Mouse (Mus musculus): ENCODE data around the gene Wfdc9.

Wfdc9 gene

DNA sequence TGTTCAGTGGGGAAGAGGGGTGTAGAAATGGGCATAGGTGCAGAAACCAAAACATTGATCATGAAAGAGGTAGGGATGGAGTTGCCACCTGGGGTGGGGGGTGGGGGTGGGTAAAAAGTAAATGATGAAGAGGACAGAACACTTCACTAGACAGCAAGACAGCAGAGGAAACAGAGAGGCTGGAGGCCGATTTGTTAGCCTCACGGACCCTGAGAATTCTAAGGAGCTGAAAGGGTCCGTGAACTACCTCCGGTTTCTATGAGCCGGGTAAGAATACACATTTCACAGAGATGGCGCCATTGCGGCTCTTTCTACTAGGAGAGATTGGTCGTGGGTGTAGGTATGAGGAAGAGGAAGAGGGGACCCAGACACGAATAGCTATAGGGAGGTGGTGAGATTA lies at the start of gene Wfdc9:
TSS of gene Wfdc9 (minus strand) at position 101 of the 400 bp plus-strand sequence.
- DNase-seq: no peak

DNA sequence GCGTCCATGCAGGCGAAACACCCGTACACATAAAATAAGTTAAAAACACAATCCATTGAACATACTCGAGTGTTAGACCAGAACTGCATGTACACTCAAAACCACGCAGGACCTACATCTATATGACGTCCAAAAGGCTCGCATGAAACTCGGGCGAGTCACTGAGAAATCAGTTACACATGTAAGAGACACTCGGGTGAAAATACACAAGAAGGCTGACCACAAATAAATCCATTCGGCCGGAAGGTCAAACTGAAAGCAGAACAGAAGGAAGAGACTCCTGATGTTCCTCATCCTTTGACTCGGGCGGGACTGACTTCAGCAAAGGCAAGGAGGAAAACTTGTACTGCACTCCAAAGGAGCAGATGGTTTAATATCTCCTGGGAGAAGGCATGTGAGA lies 49.6 kb upstream of the Wfdc9 start:
- DNase-seq: no peak

DNA sequence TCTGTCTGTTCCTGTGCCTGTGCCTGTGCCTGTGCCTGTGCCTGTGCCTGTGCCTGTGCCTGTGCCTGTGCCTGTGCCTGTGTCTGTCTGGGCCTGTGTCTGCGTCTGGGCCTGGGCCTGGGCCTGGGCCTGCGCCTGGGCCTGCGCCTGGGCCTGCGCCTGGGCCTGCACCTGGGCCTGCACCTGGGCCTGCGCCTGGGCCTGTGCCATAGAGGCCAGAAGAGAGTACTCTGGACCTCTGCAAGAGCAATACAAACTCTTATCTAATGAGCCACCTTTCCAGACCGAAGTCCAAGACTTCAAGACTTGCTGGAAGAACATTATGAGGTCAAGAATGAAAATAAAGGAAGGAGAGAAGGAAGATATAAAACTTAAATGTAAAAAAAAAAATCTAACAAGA lies 48.9 kb upstream of the Wfdc9 start:
- no peak for DNase-seq

DNA sequence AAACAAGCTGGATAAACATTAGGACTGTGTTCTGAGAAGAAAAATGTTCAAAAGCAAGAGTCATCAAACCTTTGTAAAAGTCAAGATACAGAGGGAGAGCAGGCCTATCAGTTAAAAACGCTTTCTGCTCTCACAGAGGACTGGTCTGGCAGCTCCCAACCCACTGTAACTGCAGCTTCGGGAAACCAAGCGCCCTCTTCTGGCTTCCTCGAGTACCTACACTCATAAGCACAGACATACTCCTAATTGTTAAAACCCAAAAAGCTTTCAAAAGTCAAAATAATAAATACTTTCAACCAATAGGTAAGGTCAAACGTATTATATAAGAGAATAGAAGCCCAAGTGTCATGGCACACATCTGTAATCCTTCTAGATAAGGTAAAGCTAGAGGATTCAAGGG lies 47.9 kb upstream of the Wfdc9 start:
- no peak for DNase-seq

DNA sequence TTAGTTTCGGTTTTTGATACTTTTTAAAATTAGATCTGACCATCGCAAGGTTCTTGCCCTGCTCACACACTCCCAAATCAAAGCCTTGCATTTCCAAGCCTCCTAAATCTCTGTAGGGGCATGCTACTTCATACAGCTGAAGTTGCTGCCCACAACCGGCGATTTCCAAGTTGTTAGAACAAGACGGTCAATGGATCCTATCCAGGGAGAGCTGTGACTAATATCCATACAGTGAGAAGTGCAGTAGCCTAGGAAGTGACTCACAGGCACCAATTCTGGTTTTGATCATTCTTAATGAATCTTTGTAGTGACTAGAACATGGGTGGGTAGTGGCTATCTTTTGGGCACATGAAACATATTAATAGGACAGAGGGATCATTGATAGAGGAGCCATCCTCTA lies 45.4 kb upstream of the Wfdc9 start:
- no peak for DNase-seq

DNA sequence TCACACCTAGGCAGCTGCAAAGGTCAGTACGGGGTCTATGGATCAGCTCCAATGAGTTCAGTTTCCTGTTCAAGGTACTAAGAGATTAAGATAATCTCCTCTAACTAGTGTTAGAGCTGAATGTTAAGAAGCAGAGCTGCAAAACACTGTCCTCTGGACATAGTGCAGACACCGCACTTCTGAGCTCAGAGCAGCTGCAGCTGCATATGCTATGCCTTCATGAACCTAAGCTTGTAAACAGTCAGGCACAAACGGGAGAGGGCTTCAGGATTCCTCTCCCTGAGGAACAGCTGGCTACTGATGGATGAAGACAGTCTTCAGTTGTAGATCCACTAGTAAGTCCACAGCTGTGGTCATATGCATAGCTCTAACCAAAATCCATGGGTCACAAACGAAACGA lies 44.6 kb upstream of the Wfdc9 start:
- no peak for DNase-seq

DNA sequence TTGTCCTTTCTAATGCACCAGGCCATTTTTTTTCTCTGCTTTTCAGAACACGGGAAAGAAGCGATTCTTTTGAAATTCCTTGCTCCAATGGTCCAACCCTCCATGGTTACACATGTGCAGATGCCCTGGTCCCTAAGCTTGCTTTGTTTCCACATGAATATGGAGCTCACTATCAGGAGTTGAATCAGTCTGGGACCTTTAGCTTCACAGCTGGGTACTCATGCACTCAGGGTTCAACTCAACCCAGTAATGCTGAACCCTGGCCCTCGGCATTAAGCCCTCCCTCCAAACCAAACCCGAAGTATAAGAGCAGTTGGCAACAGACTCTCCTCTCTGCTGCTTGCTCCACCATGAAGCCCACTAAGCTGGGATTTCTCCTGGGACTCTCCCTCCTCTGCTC lies 41.8 kb upstream of the Wfdc9 start, which contains the start of gene Spint4:
TSS of gene Spint4 (plus strand) at position 301 of the 400 bp plus-strand sequence.
- DNase-seq: no peak

DNA sequence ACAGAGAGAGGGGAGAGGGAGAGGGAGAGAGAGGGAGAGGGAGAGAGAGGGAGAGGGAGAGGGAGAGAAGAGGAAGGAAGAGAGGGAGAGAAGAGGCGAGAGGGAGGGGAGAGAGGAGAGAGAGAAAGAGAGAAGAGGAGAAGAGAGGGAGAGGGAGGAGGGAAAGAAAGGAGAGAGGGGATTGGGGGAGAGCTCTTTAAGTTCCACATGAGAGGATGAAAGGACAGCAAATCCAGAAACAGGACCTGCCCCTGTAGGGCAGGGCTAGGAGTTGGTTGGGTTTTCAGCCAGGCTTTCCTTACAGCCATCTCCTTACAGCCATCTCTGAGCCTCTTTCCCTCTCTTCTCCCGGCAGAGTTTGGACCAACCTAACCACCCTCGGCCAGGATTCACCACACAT lies 28.4 kb upstream of the Wfdc9 start, which contains the start of gene Wfdc13:
TSS of gene Wfdc13 (plus strand) at position 301 of the 400 bp plus-strand sequence.
- DNase-seq: no peak

DNA sequence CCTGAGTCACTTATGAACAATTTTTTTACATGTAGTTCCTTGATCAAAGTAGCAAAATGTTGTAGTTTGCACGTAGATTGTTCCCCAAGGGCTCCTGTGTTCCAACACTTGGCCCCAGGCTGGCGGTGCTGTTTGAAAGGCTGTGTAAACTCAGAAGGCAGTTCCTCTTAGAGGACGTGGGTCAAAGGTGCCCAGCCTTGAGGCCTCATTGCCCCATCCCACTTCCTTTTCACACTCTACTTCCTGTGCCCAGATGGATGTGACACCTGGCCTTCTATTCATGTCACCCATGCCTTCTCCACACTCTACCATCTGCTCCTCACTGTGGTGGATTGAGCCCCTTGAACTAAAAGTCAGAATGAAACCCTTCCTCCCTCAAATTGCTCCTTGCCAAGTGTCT lies 23.5 kb upstream of the Wfdc9 start:
- no peak for DNase-seq

DNA sequence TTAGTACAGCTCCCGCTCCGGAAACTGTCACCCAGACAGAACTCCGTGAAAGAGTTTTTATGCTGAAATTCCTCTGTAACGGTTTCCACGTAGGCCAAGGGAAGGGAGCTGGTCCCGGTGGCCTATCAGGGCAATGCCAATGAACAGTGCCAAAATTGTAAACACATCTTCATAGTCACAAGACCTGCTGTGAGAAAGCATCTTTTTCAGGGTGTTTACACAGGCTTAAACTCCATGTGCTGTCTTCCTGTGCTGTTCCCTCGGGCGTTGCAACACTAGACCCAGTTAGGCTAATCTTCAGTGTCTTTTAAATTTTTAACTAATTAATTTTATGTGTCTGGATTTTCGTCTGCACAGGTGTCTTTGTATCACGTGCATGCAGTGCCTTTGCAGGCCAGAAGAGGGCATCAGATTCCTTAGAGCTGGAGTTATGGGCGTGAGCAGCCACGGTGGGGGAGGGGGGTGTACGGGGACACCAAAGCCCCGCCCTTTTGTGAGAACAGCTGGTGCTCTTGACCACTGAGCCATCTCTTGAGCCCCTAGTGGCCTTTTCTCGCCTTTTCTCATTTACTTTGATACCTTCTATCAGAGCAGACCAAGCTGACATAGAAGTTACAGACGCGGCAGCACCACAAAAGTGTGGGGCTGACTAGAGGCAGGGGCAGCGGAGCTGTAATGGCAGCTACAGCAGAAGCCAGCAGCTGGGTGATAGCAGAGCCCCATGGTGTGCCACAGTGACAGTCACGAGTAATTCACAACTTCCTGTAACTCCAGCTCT lies 22.7 kb upstream of the Wfdc9 start:
- peak; percentile 19 for DNase-seq

DNA sequence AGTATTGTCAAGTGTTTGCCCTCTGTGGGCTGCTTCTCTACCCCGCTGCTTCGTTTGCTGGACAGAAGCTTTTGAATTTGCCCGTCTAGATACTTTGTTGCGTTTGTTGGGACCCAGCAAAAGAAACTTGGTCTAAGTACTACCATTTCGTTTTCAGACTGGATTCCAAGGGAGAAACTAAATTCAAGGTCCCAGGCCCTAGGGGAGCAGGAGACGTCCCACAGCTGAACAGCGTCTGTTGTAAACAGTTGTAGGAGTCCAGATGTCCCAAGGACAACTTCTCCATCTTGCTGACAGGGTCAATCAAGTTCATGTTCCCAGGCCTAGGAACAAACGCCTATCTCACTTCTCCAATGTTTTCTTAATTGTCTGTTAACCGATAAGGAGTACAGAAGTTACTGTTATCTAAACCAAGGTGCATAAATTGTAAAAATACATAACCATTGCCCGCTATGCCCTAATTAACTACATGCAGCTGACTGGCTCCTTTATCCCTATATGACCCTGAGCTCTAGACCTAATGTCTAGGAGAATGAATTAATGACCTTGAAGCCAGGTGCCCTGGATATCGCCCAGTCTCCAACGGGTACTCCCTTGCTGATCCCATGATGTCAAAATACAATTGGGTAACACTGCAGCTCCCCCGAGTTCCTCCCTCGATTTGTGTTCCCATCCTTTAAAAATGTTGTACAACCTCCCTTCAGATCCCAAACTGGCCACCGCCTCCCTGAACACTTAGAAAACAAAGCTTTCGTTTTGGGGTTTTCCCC lies 20.7 kb upstream of the Wfdc9 start:
- DNase-seq: no peak

DNA sequence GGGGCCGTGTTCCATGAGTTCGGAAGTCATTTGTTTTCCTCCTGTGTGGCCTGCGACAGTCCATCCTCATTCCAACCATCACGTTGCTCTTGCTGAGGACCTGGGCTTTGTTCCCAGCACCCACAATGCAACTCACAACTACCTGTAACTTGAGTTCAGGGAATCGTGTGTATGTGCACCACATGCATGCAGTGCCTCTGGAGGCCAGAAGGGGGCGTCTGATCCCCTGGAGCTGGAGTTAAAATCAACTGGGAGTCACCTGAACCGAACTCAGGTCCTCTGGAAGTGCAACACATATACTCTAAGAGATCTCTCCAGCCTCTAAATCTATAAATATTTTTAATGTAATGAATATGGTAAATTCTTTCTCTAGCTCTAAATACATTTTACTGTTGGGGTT lies 19.7 kb upstream of the Wfdc9 start:
- no peak for DNase-seq

DNA sequence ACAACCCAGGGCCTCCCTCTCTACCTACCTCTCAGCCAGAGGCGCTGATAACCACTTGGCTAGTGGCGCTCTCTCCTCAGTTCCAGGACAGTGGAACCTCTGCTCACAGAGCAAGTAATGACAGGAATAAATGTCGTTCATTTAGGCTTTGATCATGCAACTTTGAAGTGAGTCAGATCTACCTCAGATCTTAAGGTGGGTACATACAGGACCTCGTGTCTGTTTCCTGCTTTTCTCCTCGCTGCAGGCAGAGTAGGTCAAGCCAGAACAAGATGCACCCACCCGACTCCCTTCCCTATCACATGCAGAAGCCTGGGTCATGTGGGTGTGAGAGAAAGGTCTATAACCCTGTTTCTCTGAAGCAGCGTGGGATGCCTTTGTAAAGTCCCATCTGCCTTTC lies 17.6 kb upstream of the Wfdc9 start, which contains the start of gene Wfdc11:
TSS of gene Wfdc11 (minus strand) at position 101 of the 400 bp plus-strand sequence.
- no peak for DNase-seq

DNA sequence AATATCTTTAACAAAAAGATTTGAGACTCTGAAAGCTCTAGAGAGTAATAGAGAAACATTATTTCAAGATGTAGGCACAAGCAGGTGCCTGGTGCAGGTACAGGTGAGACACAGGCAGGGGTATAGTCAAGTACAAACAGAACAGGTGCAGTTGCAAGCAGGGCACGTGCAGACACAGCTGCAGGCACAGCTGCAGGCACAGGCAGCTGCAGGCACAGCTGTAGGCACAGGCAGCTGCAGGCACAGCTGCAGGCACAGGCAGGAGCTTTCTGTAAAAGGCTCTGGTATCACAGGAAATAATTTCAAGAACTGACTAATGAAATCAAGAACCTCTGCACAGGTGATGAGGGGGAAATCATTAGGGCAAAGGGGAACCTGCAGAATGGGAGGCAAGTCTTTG lies 14.6 kb upstream of the Wfdc9 start:
- no peak for DNase-seq

DNA sequence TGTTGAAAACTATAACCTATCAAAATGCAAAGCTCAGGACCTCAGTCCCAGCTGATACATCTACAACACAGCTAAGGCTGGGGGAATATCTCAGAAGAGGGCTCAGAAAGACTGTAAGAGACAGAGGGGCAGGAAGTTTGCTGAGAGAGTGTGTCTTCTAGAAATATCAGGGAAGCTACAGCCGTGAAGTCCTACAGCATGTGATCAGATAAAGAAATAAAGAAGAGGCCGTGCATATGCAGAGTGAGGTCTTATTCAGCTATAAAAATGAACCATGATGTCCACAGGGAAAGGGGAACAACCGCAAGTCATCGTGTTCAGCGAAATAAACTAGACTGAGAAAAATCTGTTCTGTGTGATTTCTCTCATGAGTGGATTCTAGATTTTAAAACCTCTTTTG lies 13.9 kb upstream of the Wfdc9 start:
- DNase-seq: no peak

DNA sequence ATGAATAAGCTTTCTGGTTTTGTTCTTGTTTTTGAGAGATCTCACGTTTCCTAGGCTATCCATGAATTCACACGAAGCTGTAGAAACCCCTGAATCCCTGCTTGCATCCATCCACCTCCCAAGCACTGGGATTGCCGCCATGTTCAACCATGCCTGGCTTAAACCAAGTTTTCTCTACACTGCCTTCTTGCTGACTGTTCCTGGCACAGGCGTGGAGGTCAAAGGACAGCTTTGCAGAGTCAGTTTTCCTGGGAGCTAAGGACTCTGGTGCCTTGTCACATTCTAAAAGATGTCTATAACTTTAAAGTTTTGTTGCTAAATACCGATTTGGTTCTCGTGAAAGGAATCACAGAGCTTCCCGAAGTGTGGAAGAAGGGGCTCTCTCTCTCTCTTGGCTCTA lies 8.5 kb upstream of the Wfdc9 start:
- DNase-seq: no peak

DNA sequence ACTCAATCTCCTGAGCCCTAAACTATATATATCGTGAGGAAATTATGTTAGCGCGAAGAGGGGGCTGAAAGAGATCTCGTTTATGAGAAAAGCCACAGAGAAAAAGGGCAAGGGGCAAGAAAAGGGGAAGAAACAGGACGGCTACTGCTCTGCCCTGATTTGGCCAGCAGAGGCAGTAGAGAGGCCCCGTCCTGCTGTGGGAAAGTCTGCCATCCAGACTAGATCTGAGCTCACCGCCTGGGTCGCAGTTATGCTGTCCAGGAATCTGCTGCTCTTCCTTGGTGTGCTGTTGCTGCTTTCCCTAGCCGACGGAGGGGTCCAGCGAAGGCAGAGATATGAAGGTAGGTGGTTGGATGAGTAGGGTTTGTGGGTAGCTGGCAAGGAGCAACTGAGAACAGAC lies 525 bp downstream of the Wfdc9 start, which contains the start of gene Wfdc10:
TSS of gene Wfdc10 (plus strand) at position 189 of the 400 bp plus-strand sequence.
- peak; percentile 12 for DNase-seq

DNA sequence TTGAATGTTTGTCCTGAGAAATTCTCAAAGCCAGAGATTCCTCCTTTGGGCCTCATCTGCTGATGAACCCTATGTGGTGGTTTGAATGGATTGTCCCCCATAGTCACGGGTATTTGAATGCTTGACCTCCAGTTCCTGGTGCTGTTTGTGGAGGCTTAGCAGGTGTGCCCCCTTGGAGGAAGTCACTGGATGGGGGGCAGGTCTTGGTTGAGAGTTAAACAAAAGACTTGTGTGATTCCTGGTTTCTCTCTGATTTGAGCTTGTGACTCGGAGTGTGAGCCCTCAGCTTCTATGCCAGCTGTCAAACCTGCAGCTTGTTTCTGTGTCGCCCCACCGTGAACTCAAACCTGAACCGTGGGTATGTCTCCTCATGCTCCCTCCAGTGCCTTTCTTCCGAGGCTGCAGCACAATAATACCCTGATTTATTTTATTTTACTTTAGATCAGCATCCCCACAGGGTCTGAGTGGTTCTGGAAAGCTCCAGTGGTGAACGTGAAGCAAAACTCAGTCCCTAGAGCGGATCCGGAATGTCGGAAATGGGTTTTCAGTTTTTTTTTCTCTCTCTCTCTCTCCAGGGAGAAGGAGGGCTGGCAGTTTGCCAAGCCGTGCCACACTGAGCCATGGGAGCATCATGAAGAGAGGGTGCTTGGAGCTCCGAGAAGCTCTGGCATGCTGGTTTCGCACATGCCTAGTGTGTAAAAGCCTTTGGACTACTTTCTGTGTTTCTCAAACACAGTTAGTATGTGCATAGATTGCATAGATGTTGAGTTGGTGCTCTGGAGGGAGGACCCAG lies 14.3 kb downstream of the Wfdc9 start:
- no peak for DNase-seq

DNA sequence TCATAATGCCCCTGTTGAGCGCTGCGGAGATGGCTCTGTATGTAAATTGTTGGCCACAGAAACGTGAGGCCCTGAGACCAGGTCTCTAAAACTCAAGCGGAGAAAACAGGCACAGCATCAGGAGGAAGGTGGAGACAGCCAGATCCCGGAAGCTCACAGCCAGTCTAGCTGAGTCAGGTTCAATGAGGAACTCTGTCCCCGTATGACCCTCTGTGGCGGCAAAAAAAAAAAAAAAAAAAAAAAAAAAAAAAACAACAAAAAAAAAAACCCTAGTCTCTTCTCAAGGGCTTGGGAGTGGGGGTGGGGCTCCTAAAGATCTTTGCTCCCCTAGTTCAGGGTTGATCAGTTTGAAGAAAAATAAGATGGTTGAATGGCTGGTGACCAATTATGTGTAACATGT lies 15.3 kb downstream of the Wfdc9 start:
- no peak for DNase-seq

DNA sequence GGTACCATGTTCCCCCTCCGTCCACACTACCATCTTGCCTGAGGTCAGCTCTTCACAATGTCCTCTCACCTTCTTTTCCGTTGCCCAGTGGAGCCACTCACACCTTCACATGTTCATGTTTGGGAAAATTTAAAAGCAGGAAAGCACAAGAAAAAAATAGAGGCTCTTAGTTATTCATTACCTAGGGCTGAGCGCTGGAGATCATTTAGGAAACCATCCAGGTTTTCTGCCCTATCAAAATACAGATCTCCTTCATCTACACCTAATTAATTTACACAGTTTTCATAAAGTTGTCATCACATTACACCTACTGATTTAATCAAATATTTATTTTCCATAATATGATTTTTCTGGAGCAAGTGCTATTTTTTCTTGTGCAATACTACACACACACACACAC lies 17.7 kb downstream of the Wfdc9 start, which contains the start of gene Wfdc16:
TSS of gene Wfdc16 (minus strand) at position 101 of the 400 bp plus-strand sequence.
- no peak for DNase-seq

DNA sequence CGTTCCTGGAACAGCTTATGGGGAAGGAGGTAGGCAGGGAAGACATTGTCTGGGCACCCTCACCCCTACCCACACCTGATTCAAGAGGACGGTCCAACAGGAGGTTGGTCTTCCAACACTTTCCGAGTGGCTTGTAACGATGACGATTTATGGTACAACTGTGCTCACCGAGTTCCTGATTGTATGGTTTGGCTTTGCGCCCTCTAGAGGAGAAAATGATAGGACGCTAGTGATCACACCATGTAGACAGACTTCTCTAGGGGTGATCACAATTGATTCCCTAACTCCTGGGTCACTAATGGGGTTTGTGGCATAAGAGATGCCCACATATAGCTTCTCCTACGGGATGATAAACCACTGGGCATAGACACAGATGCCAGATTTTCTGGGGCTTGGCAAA lies 21.1 kb downstream of the Wfdc9 start:
- no peak for DNase-seq

DNA sequence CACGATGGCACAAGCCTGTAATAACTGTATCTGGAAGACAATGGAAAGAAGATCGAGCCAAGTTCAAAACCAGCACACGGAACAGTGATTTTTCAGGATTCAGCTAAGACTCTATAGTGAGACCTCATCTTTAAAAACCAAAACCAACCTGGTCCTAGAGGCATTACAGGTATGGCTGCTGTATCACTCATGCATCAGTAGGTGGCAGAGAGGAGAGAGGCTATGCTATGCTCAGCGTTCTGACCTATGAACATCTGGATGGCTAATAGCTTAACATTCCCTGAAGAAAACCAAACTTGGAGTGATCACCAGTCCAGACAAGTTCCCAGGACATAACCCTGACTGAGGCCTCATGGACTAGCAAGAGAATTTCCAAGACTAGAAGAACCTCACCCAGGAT lies 34.6 kb downstream of the Wfdc9 start:
- DNase-seq: no peak

DNA sequence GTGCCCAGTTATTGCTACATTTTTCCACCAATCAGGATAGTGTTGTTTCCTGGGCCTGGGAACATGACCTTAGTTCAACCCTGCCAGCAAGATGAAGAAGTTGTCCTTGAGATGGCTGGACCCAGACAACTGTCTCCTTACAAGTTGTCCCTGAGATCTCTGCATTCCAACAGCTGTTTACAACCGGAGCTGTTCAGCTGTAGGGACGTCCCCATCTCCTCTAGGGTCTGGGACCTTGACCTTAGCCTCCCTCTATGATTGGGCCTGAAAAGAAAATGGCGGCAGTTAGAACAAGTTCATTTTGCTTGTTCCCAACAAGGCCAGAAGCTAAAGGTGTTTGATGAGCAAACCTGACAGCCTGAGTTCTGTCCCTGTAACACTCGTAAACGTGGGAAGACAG lies 37.3 kb downstream of the Wfdc9 start:
- DNase-seq: no peak

Data from cerebellum, adult 11 months (tissue).